Mouse (Mus musculus) neural tube, embryonic 14.5 days (tissue): ENCODE measurements around the gene Cd93. TPM values are rescaled to one million over a fixed set of nuclear protein-coding genes. Genes with fewer than 3 reads are reported as not detected.

Source experiments
- ATAC-seq: fragments of 200-750 bp; cut with Nextera tagmentation; 2 replicates; pipeline ENCODE4 v1.8.0; 2017; ENCODE audit warnings: low read depth, mild to moderate bottlenecking, moderate TSS enrichment, moderate library complexity
- H3K27ac ChIP-seq: fragments of 300-500 bp; sonication (generic); 2 replicates; pipeline ENCODE4 v1.5.1; 2014; ENCODE audit warnings: low read depth, mild to moderate bottlenecking, control low read depth, low read length, moderate library complexity, mixed read lengths
- H3K27me3 ChIP-seq: fragments of 300-500 bp; sonication (generic); 2 replicates; pipeline ENCODE4 v1.6.1; 2014; ENCODE audit warnings: low read length; ENCODE audit not compliant: control insufficient read depth, insufficient read depth
- H3K36me3 ChIP-seq: fragments of 300-500 bp; sonication (generic); 2 replicates; pipeline ENCODE4 v1.6.1; 2014; ENCODE audit warnings: low read length, mixed read lengths; ENCODE audit not compliant: control insufficient read depth, insufficient read depth
- H3K4me1 ChIP-seq: fragments of 300-500 bp; sonication (generic); 2 replicates; pipeline ENCODE4 v1.6.1; 2014; ENCODE audit warnings: low read length; ENCODE audit not compliant: control insufficient read depth, insufficient read depth
- H3K4me2 ChIP-seq: fragments of 300-500 bp; sonication (generic); 2 replicates; pipeline ENCODE4 v1.6.1; 2014; ENCODE audit warnings: mild to moderate bottlenecking, low read depth, low read length, control low read depth
- H3K4me3 ChIP-seq: fragments of 300-500 bp; sonication (generic); 2 replicates; pipeline ENCODE4 v1.5.1; 2014; ENCODE audit warnings: low read depth, low read length, control low read depth, mixed read lengths
- H3K9ac ChIP-seq: fragments of 300-500 bp; sonication (generic); replicated peaks from 2 replicates; pipeline ENCODE4 v1.6.1; 2014; ENCODE audit warnings: low read depth, mild to moderate bottlenecking, control low read depth, low read length, mixed read lengths
- H3K9me3 ChIP-seq: fragments of 300-500 bp; sonication (generic); 2 replicates; pipeline ENCODE4 v1.6.1; 2016; ENCODE audit warnings: low read length; ENCODE audit not compliant: control insufficient read depth
- WGBS: fragments of 180-500 bp; shearing (Covaris S2); extraction: QIAGEN DNeasy Blood & Tissue Kit; methylation state at CpG from one replicate; pipeline ENCODE4 v1.1.7; 2014; 5-methylcytosine and 5-hydroxymethylcytosine counted together
- polyA plus RNA-seq: library from polyadenylated mRNA; unstranded; fragments of >200 nt; fragmentation: Nextera tagmentation; extraction: Ambion mirVana; gene quantifications from 2 replicates; pipeline ENCODE4 v1.2.1, GENCODE M21; 2014

Cd93 gene
- polyA plus RNA-seq, 1 experiment from 2014 or later, result 5.4 TPM

DNA sequence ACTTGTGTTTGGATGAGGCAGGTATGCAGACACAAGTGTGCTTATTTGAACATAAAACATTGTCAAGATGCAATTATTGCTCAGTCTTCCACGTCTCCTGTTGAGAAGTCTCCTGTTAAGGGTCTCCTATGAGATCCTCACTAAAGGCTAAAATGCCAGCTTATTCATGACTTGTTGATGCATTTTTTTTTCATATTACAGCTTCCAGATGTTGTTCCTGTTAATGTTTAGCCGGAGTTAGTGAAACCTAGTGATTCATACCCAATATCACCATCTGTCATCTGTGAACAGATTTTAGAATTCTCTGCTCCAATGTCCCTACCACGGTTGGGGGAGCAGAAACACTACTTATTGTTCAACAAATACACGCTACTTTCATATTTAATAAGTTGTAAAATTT, 12.4 kb downstream of the Cd93 start:
- no peaks in the 10 kb centered on the region for H3K27me3 ChIP-seq
- H3K9me3 ChIP-seq, result no peaks in the 10 kb centered on the region
- no peak overlapping the region for H3K4me3 ChIP-seq
- 83% methylated on average over 4 of the region's 4 CpGs for WGBS
- no peaks in the 10 kb centered on the region for H3K36me3 ChIP-seq
- ATAC-seq, result no peak
- H3K9ac ChIP-seq, result no peak overlapping the region
- H3K4me1 ChIP-seq, result no peaks in the 10 kb centered on the region
- H3K4me2 ChIP-seq, result no peak overlapping the region
- H3K27ac ChIP-seq, result no peak overlapping the region

DNA sequence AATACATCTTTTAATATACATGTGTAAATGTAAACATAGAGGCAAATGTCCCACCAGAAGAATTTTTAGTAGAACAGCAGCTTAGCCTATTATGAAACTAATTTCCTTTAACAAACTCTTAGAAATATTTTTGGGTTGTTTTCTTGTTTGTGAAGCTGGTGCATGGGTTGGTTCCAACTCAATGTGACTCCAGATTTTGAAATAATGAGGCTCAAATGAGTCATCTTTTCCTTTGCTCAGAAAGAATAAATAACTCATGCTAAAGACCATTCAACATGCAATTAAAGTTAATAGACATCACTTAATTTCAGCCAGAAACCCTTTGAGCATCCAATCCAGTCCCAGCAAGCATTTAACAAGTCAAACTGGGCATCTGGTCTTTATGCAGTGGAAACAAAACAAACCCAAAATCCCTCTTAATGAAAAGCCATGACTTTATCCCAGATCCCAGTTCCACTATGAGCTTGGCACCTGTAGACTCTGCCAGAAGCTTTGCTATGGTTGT, 14.3 kb downstream of the Cd93 start:
- Histone ChIP-seq H3K27ac (no peak overlapping the region), H3K4me3 (no peak overlapping the region), H3K9me3 (no peaks in the 10 kb centered on the region), H3K4me2 (no peak overlapping the region), H3K27me3 (no peaks in the 10 kb centered on the region), H3K4me1 (no peaks in the 10 kb centered on the region), H3K36me3 (no peaks in the 10 kb centered on the region), H3K9ac (no peak overlapping the region)
- ATAC-seq, result no peak

GRCm38 (mm10) chr2:148428523-148428922, 14.8 kb downstream of the Cd93 start:
- WGBS, result 89% methylated on average over 3 of the region's 3 CpGs

GRCm38 (mm10) chr2:148427553-148427952, 15.8 kb downstream of the Cd93 start:
- WGBS, result 83% methylated on average over 3 of the region's 3 CpGs
- Histone ChIP-seq H3K36me3 (no peaks in the 10 kb centered on the region), H3K9me3 (no peaks in the 10 kb centered on the region), H3K9ac (no peak overlapping the region), H3K27me3 (no peaks in the 10 kb centered on the region), H3K27ac (no peak overlapping the region), H3K4me3 (no peak overlapping the region), H3K4me2 (no peak overlapping the region), H3K4me1 (no peaks in the 10 kb centered on the region)
- ATAC-seq, result no peak

More at GRCm38 (mm10) chr2:148428523-148428922, 14.8 kb downstream of the Cd93 start:
- Histone ChIP-seq H3K27ac (no peak overlapping the region), H3K27me3 (no peaks in the 10 kb centered on the region), H3K36me3 (no peaks in the 10 kb centered on the region), H3K4me3 (no peak overlapping the region), H3K9ac (no peak overlapping the region), H3K9me3 (no peaks in the 10 kb centered on the region), H3K4me1 (no peaks in the 10 kb centered on the region), H3K4me2 (no peak overlapping the region)
- no peak for ATAC-seq

- Histone ChIP-seq H3K9me3 (no peaks in the 10 kb centered on the region), H3K4me3 (no peak overlapping the region), H3K27ac (no peak overlapping the region), H3K27me3 (no peaks in the 10 kb centered on the region), H3K36me3 (no peaks in the 10 kb centered on the region), H3K9ac (no peak overlapping the region), H3K4me1 (no peaks in the 10 kb centered on the region), H3K4me2 (no peak overlapping the region)
- no peak for ATAC-seq
- 89% methylated on average over 5 of the region's 5 CpGs for WGBS
Observed at GRCm38 (mm10) chr2:148425709-148426382, 17.5 kb downstream of the Cd93 start.

GRCm38 (mm10) chr2:148421706-148422105, 21.7 kb downstream of the Cd93 start:
- ATAC-seq, result no peak
- no peaks in the 10 kb centered on the region for H3K27me3 ChIP-seq
- 80% methylated on average over 1 of the region's 1 CpGs for WGBS

GRCm38 (mm10) chr2:148421112-148421511, 22.3 kb downstream of the Cd93 start:
- no peak for ATAC-seq
- no peaks in the 10 kb centered on the region for H3K4me1 ChIP-seq
- WGBS, result 50% methylated on average over 1 of the region's 1 CpGs
- no peaks in the 10 kb centered on the region for H3K27me3 ChIP-seq
- no peak overlapping the region for H3K4me2 ChIP-seq
- no peak overlapping the region for H3K27ac ChIP-seq
- H3K4me3 ChIP-seq, result no peak overlapping the region
- H3K9ac ChIP-seq, result no peak overlapping the region
- no peaks in the 10 kb centered on the region for H3K36me3 ChIP-seq
- no peaks in the 10 kb centered on the region for H3K9me3 ChIP-seq

More at GRCm38 (mm10) chr2:148421706-148422105, 21.7 kb downstream of the Cd93 start:
- H3K4me3 ChIP-seq, result no peak overlapping the region
- H3K27ac ChIP-seq, result no peak overlapping the region
- no peaks in the 10 kb centered on the region for H3K9me3 ChIP-seq
- no peaks in the 10 kb centered on the region for H3K4me1 ChIP-seq
- H3K36me3 ChIP-seq, result no peaks in the 10 kb centered on the region
- no peak overlapping the region for H3K4me2 ChIP-seq
- H3K9ac ChIP-seq, result no peak overlapping the region

DNA sequence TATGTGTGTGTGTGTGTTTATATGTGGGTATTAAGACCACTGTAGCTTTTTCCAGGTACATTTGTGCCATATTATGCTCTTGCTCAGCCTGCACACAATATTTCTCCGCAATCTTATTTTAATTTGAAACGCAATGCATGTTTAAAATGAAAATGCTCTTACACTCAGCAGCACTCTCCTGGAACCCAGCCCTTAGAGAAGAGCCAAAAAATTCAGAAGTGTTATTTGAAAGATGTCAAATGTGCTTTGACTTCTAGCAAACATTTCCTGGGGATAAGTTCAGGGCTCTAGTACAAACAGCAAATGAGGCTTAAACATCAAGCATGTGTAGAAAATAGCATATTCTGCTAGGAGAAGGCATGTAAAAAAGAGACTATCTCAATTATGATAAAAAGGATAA, 23.6 kb downstream of the Cd93 start:
- no peaks in the 10 kb centered on the region for H3K36me3 ChIP-seq
- no peak overlapping the region for H3K27ac ChIP-seq
- no peak overlapping the region for H3K4me2 ChIP-seq
- no peak overlapping the region for H3K4me3 ChIP-seq
- no peak for ATAC-seq
- no peak overlapping the region for H3K9ac ChIP-seq
- H3K27me3 ChIP-seq, result no peaks in the 10 kb centered on the region
- no peaks in the 10 kb centered on the region for H3K9me3 ChIP-seq
- H3K4me1 ChIP-seq, result no peaks in the 10 kb centered on the region
- 90% methylated on average over 2 of the region's 2 CpGs for WGBS

- H3K4me2 ChIP-seq, result no peak overlapping the region
- no peak for ATAC-seq
- no peaks in the 10 kb centered on the region for H3K36me3 ChIP-seq
- H3K27me3 ChIP-seq, result no peaks in the 10 kb centered on the region
- H3K9ac ChIP-seq, result no peak overlapping the region
- H3K27ac ChIP-seq, result no peak overlapping the region
- WGBS, result 88% methylated on average over 3 of the region's 3 CpGs
- no peak overlapping the region for H3K4me3 ChIP-seq
- H3K9me3 ChIP-seq, result no peaks in the 10 kb centered on the region
- H3K4me1 ChIP-seq, result no peaks in the 10 kb centered on the region
Observed at GRCm38 (mm10) chr2:148419151-148419550, 24.2 kb downstream of the Cd93 start.
